Mouse (Mus musculus) regulatory T cell (primary cell): ENCODE measurements around the gene Sebox.

ENCODE experiments used
- in situ Hi-C: fragments of 300-600 bp; cut with MboI, MseI; formaldehyde crosslinking; loops from one replicate; pipeline ENCODE4 v1.15.1; 2025; ENCODE audit warnings: high pct_unique_total_duplicates

Gene Sebox

DNA sequence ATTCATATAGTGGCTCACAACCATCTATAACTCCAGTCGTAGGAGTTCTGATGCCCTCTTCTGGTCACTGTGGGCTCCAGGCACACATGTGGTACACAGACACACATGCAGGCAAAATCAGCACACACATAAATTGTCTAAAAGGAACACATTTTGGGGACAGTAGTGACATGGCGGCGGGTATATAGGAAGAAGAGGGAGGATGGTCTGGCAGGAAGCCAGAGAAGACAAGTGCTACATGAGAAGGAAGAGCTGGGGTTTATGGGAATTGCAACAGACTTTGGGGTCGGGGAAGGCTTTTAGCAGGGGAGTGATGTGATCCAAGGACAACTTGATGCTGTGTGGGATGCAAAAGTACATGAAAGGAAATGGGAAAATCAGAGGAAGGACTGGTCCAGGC lies 31.3 kb downstream of the Sebox start:
- in situ Hi-C loops, result loop anchor here (10.0 kb wide), 1 partner anchor 1320 kb away; the partner anchor contains the start of gene Ssh2

DNA sequence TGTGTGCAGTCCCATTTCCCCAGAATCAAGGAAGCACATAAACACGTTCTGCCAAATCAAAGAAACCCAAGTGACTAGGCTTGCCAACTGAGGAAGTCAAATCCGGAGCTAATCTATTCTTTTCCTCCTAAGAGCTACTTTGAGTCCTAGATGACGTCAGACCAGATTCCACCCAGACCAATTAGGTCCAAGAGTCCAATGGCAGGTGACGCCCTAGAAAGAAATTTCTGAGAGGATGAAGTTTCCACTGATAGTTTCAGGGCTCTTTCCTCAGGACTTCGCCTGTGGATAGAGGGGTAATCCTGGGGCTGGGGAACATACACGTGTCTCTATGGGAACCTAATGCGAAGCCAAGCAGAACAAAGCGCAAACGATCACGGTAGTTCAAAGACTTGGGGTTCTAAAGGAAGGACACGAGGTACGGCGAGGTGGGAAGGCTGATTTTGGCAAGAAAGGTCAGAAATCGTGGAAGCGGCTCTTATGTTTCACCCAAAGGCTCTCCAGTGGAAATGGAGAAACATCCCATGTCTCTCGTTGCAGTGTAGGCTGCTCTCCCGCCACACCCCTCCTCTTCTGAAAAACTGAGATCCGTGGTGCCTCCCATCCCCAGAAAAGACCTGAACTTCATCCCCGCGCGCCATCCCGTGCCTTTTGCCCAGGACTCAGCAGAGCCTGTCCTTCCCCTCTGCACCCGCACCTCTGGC lies 32.3 kb downstream of the Sebox start:
- in situ Hi-C loops, result loop anchor here (10.0 kb wide), 1 partner anchor 1321 kb away; the partner anchor contains the start of gene Ssh2

DNA sequence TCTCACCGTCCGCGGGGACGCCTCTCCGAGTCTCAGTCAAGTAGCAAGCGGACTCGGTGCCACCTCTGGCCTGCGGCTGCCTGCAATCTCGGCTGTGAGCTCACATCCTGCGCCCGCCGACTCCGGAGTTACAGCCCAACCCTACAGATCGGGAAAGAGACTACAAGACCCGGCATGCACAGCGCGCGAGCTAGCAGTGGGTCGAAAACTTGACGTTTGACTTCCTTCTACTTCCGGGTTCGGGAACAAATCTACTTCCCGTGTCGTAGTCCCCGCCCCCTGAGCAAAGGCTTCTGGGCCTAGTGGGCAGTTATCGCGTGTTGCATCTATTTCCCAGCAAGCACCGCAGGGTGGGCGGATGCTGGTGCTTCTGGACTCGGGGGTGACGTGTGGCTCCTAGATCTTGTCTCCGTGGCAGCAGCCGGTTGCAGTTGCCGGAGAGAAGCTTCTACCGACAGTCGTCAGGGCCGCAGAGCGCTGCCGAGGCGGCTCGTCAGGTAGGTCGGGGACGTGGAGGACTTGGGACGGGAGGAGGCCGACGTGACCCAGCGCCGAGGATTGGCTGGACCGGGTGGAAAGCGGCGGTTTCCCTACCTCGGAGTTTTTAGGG lies 32.9 kb downstream of the Sebox start, which contains the start of the genes Tnfaip1 and Ift20:
Gene Tnfaip1, minus strand, starts transcription at position 253 of the 610 bp plus-strand sequence.
Gene Ift20, plus strand, starts transcription at position 282 of the 610 bp plus-strand sequence.
- in situ Hi-C loops, result loop anchor here (10.0 kb wide), 1 partner anchor 1321 kb away; the partner anchor contains the start of gene Ssh2

DNA sequence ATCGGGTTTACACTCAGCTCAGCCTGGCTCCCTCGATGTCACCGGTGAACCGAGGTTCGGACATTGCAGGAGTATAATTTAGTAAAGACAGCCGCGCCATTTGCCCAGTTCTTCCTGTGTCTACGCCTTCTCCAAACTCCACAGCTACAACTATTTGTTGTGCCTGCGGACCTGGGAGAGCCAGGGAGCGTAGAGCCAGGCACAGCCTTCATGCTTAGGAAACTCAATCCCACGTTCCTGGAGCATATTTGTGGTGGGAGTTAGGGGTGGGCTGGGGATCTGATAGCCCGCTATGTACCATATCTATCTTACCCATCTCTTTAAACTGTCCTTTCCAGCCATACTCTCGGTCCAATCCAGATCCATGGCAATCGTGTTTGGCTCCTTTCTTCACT lies 33.4 kb downstream of the Sebox start:
- in situ Hi-C loops, result loop anchor here (10.0 kb wide), 1 partner anchor 1322 kb away; the partner anchor contains the start of gene Ssh2

DNA sequence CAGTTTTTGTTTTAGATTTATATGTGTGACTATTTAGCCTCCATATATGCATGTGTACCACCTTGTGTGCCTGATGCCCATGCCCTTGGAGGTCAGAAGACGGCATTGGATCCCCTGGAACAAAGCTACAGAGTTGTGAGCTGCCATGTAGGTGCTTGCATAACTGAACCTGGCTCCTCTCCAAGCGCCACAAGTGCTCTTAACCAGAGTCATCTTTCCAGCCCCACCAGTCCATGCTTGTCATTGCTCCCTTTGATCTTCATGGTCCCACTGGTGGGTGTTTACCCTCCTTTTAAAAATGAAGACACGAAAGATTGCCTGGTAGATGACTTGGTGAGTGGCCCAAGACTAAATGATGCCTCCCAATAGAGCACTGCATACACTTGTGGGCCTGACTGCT lies 37.1 kb downstream of the Sebox start:
- in situ Hi-C loops, result no loop called here

DNA sequence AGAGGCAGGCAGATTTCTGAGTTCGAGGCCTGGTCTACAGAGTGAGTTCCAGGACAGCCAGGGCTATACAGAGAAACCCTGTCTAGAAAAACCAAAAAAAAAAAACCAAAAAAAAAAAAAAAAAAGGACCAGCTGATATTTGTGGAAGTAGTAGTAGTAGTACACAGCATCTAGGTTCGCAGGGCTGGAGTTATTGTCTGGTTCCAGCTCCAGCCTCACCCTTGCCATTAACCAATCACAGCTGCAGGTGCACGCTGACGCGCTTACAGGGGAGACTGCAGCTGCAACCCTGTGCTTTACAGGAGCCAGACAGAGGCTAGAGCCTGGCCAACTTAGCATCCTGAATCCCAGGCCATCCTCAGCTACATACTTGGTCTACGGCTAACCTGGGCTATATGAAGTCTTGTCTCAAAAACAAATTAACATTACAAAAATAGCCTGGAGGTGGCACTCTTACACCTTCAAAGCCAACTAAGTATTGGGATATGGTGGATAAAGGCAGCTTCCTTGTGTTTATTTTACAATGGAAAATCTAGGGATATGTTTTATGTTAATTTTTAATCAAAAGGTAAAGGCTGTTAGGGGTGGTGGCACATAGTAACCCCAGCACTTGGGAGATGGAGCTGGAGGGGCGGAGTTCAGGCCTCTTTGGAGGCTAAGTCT lies 41.3 kb downstream of the Sebox start:
- in situ Hi-C loops, result no loop called here

DNA sequence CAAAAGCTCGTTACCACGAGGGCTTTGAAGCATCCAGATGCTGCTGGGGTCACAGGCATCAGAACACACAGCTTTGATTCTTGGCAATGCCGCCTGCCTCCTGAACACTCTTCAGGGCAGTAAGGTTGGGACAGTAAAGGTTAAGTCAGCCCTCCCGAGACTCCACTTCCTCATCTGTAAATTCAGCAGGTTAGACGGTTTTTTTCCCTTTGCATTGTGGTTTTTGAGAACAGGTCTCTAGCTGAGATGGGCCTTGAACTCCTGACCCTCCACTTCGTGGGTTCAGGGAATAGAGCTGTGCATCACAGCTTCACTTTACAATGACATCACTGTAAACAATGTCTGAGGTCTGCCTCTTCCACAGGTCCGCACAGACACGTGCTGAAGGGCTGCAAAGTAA lies 41.9 kb downstream of the Sebox start:
- in situ Hi-C loops, result no loop called here

DNA sequence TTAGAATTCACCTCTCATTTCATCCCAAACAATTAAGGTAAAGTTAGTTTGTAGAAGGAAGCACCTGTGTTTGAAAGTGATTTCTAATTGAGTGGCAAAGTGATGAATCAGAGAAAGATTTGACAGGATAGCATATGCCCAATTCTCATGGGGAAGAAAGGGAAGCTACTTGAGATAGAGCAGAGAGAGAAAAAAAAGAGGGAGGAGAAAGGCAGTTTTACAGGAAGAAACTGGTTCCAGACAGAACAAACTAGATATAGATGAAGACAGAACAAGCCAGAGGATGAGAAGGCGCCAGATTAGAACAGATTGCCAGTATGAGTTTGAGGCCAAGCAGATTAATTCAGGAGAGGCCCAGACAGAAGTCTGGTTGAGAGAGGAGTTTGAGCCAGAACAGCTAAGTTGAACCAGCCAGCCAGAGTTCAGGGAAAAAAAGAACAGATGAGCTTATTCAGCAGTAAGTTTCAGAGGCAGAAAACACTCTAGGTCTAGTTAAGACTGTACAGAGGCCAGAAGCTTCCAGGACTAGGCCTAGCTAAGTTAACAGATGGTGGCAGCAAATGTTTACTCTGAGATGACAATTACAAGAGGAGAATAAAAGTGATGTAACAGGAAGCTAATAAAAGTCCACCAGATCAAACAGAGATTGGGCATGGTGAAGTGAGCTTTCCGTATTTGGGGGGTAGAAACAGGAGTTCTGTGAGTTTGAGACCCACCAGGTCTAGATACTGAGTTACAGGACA lies 44.6 kb downstream of the Sebox start:
- in situ Hi-C loops, result no loop called here

DNA sequence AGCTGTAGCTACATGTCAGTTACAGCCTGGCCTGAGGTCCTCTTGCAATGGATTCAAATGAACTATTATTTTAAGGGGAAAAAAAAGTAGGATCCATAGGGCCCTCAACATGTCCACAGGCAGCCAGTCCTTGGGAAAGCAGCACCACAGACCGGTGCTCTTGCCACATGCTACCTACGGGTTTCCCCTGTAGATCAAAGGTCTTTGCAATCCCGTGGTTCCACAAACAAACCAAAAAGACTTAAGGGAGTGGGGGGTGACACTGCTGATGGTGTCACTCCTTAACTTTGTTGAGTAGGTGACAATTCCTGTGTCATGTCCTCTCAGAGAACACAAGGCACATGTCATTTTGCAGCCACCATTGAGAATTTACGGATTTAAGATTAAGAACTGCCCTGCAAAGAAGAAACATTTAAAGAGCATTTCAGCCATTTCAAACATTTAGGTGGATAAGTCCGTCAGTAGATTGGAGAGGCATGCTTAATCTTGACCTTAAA lies 46.3 kb downstream of the Sebox start:
- in situ Hi-C loops, result no loop called here

DNA sequence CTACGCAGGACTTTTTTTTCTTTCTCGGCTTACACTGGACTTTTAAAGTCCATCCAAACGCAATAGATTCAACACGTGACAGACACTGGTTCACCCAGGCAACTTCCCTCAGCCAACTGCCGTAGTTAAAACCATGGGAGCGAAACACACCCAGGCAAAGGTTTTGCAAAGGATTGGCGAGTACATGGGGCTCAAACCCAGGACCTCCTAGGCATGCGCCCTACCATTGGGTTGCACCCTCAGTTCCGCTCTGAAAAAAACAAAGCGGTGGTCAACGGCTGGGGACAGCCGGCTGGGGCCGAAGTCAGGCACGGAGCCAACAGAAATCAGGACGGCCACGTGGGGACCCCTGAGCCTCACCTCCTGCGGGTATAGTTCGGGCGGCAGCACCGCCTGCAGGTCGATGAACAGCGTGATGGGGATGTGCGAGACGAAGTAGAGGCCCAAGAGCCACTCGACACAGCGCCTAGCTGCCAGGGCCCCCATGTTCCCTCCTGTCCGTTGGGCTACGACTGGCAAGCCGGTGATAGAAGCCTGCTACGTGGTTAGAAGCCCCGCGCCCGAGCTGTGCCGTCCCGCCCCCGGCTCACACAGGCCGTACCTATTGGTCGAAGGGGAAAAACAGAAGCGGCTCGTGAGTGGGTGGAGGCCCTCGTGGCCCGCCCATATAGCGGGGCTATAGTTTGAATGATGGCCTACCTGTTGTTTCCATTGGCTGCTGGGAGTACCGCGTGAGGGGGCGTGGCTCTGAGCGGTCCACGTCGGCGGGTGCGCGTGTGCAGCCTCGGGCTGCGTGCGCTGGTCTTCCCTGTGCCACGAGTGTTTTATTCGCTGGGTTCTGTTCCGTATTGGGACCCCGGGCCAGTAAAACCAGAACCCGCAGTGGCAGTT lies 47.2 kb downstream of the Sebox start, which contains the start of gene Tmem97:
Gene Tmem97, minus strand, starts transcription at position 610 of the 891 bp plus-strand sequence.
- in situ Hi-C loops, result no loop called here

DNA sequence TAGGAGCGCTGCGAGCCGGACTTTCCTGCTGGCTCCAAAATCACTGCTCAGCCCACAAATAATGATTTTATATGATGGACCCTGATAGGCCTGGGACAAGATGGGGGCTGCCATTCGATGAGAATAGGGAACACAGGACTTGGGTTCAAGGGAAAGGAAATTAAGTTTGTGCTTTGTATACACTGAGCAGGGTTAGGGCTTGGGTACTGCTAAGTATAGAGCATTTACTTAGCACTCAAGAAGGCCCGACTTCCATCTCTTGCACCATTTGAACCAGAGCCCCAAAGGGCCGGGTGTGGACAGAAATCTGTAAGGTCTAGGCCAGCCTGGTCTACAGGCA lies 47.8 kb downstream of the Sebox start:
- in situ Hi-C loops, result no loop called here
